Mouse (Mus musculus): Measurements from ENCODE around the gene Usp20. TPM values are rescaled to one million over a fixed set of nuclear protein-coding genes. Genes with fewer than 3 reads are reported as not detected.

The Usp20 gene
- polyA plus RNA-seq (2017; shearing (Covaris generic)): 35.3 TPM

GRCm38 (mm10) chr2:30981790-30982513 is at the start of gene Usp20, which contains the start of gene BC005624:
Usp20 (plus strand) TSS chr2:30982279.
BC005624 (minus strand) TSS chr2:30982201.

GRCm38 (mm10) chr2:30952824-30953490 is 29.1 kb upstream of the Usp20 start, which contains the start of gene Tor1b:
Tor1b (plus strand) TSS chr2:30952959.

GRCm38 (mm10) chr2:30967352-30968327 is 14.4 kb upstream of the Usp20 start, which contains the start of gene Tor1a:
Tor1a (minus strand) TSS chr2:30967933.

Other genes starting within 250 kb of the Usp20 start
- 1.2 TPM for gene 1700001O22Rik, start 178.6 kb upstream of the Usp20 start, polyA plus RNA-seq (2017; shearing (Covaris generic))
- gene Ntmt1, start 174.5 kb upstream of the Usp20 start, polyA plus RNA-seq (2017; shearing (Covaris generic)): 46.1 TPM
- gene Asb6, start 151.9 kb upstream of the Usp20 start, polyA plus RNA-seq (2017; shearing (Covaris generic)): 67.5 TPM
- not detected for gene Prrx2, start 147.3 kb upstream of the Usp20 start, polyA plus RNA-seq (2017; shearing (Covaris generic))
- not detected for gene Ptges, start 52.4 kb upstream of the Usp20 start, polyA plus RNA-seq (2017; shearing (Covaris generic))
- 36.3 TPM for gene Tor1b, start 29.3 kb upstream of the Usp20 start, polyA plus RNA-seq (2017; shearing (Covaris generic))
- 83.3 TPM for gene Tor1a, start 14.3 kb upstream of the Usp20 start, polyA plus RNA-seq (2017; shearing (Covaris generic))
- 95.7 TPM for gene BC005624, start 78 bp upstream of the Usp20 start, polyA plus RNA-seq (2017; shearing (Covaris generic))
- 170 TPM for gene Fnbp1, start 159.7 kb downstream of the Usp20 start, polyA plus RNA-seq (2017; shearing (Covaris generic))
- gene Gpr107, start 170.0 kb downstream of the Usp20 start, polyA plus RNA-seq (2017; shearing (Covaris generic)): 71.0 TPM